Mouse (Mus musculus): ENCODE measurements at regions not wholly inside any gene's neighbourhood (a gene's known extent, or its start where the extent isn't known, plus 50 kb on each side); places are given as distances from the start of the nearest gene placed in this dataset.

DNA sequence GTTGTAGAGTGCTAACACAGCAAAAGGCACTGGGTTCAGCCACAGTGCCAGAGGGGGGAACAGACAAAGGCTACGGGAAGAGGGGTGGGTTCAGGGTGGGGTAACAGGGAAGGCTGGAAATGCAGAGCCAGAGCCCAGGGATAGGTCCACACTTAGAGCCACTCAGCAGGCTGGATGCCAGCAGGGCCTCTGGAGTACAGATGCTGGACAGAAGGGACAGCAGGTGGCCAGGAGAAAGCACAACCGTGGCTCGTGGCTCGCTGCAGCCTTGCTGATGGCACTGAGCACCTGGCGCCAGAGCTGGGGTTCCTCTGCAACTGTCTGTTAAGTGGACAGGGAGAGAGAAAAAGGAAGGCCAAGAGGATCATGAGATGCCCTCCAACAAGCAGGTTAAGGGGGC lies 174.2 kb downstream of the Mroh4 start:
- no peak overlapping the region for H3K27ac ChIP-seq (ENCODE audit: low read depth)
- H3K4me1 ChIP-seq (replicated peaks; ENCODE audit: control insufficient read depth, insufficient read depth, low read length): no peaks in the 10 kb centered on the region
- ATAC-seq (replicated peaks; ENCODE audit: low FRiP score, low TSS enrichment, low read depth) (no peak), DNase-seq (ENCODE audit: low spot score) (no peak)
- WGBS: 85% methylated on average over 5 of the region's 5 CpGs
- no peak overlapping the region for H3K4me3 ChIP-seq (ENCODE audit: low read depth, low read length)
- H3K4me2 ChIP-seq (ENCODE audit: low read length): no peak overlapping the region
- no peaks in the 10 kb centered on the region for H3K9me3 ChIP-seq (ENCODE audit: control insufficient read depth, low read length)
- H3K36me3 ChIP-seq (ENCODE audit: control insufficient read depth, insufficient read depth, low read length): no peaks in the 10 kb centered on the region
- no peak overlapping the region for H3K9ac ChIP-seq (ENCODE audit: low read length)
- H3K27me3 ChIP-seq (replicated peaks; ENCODE audit: control insufficient read depth, insufficient read depth, low read length): no peaks in the 10 kb centered on the region

DNA sequence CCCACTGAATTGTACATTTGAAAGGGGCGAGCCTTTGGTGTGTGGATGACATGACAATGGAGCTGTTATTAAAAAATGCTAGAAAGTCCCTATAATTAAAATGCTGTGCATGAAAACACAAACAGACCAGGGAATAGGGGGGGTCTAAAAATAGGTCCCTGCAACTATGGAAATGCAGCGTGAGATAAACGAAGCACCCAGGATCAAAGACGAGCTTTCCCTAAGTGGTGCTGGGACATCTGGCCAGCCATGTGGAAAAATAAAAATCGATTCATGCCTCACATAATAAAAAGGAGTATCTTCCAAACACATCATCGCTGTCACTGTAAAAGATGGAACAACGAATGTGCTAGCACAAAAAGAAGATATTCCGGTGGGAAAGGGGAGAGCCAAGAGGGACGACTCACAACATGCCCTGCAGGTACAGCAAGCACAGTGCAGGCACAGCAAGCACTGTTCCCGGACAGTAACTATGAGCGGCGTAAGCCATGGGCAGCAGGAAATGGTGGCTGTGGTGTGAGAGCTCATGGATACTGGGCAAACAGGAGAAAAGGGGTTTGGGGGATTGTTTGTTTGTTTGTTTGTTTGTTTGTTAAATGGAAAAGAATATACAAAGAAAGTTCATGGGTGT lies 176.7 kb downstream of the Mroh4 start:
- no peaks in the 10 kb centered on the region for H3K27me3 ChIP-seq (replicated peaks; ENCODE audit: control insufficient read depth, insufficient read depth, low read length)
- H3K4me3 ChIP-seq (ENCODE audit: low read depth, low read length): no peak overlapping the region
- no peak for DNase-seq (ENCODE audit: low spot score)
- H3K9me3 ChIP-seq (ENCODE audit: control insufficient read depth, low read length): no peaks in the 10 kb centered on the region
- no peak overlapping the region for H3K4me2 ChIP-seq (ENCODE audit: low read length)
- no peaks in the 10 kb centered on the region for H3K36me3 ChIP-seq (ENCODE audit: control insufficient read depth, insufficient read depth, low read length)
- H3K9ac ChIP-seq (ENCODE audit: low read length): no peak overlapping the region
- peaks cover 9% of the 10 kb centered on the region; the same call in 1 of the 2 replicates for H3K4me1 ChIP-seq (replicated peaks; ENCODE audit: control insufficient read depth, insufficient read depth, low read length)
- H3K27ac ChIP-seq (ENCODE audit: low read depth): no peak overlapping the region
- no peak for ATAC-seq (replicated peaks; ENCODE audit: low FRiP score, low TSS enrichment, low read depth)
- WGBS: 85% methylated on average over 12 of the region's 12 CpGs

- Histone ChIP-seq H3K36me3 (ENCODE audit: control insufficient read depth, insufficient read depth, low read length) (no peaks in the 10 kb centered on the region), H3K27ac (ENCODE audit: low read depth) (no peak overlapping the region), H3K9ac (ENCODE audit: low read length) (no peak overlapping the region), H3K4me1 (replicated peaks; ENCODE audit: control insufficient read depth, insufficient read depth, low read length) (peaks cover 9% of the 10 kb centered on the region; the same call in 1 of the 2 replicates), H3K4me2 (ENCODE audit: low read length) (no peak overlapping the region), H3K9me3 (ENCODE audit: control insufficient read depth, low read length) (no peaks in the 10 kb centered on the region), H3K27me3 (replicated peaks; ENCODE audit: control insufficient read depth, insufficient read depth, low read length) (no peaks in the 10 kb centered on the region), H3K4me3 (ENCODE audit: low read depth, low read length) (no peak overlapping the region)
- ATAC-seq (replicated peaks; ENCODE audit: low FRiP score, low TSS enrichment, low read depth): no peak
- DNase-seq (ENCODE audit: low spot score): no peak
- 83% methylated on average over 9 of the region's 9 CpGs for WGBS
These were observed 177.2 kb downstream of the Mroh4 start for GRCm38 (mm10) chr15:74458940-74459339.

DNA sequence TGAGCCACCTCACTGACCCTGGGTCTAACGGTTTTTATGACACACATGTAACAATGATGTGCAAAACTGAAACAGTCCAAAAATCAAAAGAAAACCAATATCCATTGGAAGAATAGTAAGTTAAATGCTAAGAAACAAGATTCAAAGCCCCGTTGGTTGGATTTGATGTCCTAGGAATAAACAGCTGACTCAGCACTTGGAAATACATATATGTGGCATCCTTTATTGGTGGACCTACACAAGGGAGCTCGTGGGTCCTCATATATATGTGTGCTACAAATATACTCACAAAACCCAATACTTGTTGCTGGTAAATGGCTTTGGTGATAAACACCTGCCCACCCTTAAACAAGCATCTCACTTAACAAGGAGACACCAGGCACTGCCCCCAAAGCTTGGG lies 178.2 kb downstream of the Mroh4 start:
- Histone ChIP-seq H3K36me3 (ENCODE audit: control insufficient read depth, insufficient read depth, low read length) (no peaks in the 10 kb centered on the region), H3K9ac (ENCODE audit: low read length) (no peak overlapping the region), H3K27ac (ENCODE audit: low read depth) (no peak overlapping the region), H3K27me3 (replicated peaks; ENCODE audit: control insufficient read depth, insufficient read depth, low read length) (no peaks in the 10 kb centered on the region), H3K4me2 (ENCODE audit: low read length) (no peak overlapping the region), H3K4me3 (ENCODE audit: low read depth, low read length) (no peak overlapping the region), H3K9me3 (ENCODE audit: control insufficient read depth, low read length) (no peaks in the 10 kb centered on the region), H3K4me1 (replicated peaks; ENCODE audit: control insufficient read depth, insufficient read depth, low read length) (peaks cover 9% of the 10 kb centered on the region; the same call in 1 of the 2 replicates)
- ATAC-seq (replicated peaks; ENCODE audit: low FRiP score, low TSS enrichment, low read depth) (no peak), DNase-seq (ENCODE audit: low spot score) (no peak)
- 83% methylated on average over 3 of the region's 3 CpGs for WGBS

DNA sequence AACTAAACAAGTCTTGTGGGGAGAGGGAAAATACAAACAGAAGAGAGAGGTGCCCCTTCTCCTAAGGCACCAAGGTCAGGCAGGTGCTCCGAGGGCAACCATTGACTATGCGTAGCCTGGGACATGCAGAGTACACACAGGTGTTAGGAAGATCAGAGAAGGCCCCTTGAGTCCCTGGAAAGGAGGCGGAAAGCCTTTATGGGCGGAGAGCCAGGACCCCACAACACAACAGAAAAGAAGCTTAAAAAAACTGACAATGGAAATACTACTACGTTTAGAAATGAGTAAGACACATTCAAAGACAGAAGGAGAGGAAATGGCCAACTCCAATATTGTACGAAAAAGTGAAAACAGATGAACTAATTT lies 179.5 kb downstream of the Mroh4 start:
- DNase-seq (ENCODE audit: low spot score): no peak
- no peak for ATAC-seq (replicated peaks; ENCODE audit: low FRiP score, low TSS enrichment, low read depth)
- H3K9ac ChIP-seq (ENCODE audit: low read length): no peak overlapping the region
- WGBS: 86% methylated on average over 6 of the region's 6 CpGs
- H3K27ac ChIP-seq (ENCODE audit: low read depth): no peak overlapping the region
- H3K4me3 ChIP-seq (ENCODE audit: low read depth, low read length): no peak overlapping the region
- no peaks in the 10 kb centered on the region for H3K27me3 ChIP-seq (replicated peaks; ENCODE audit: control insufficient read depth, insufficient read depth, low read length)
- peaks cover 9% of the 10 kb centered on the region; the same call in 1 of the 2 replicates for H3K4me1 ChIP-seq (replicated peaks; ENCODE audit: control insufficient read depth, insufficient read depth, low read length)
- H3K36me3 ChIP-seq (ENCODE audit: control insufficient read depth, insufficient read depth, low read length): no peaks in the 10 kb centered on the region
- no peak overlapping the region for H3K4me2 ChIP-seq (ENCODE audit: low read length)
- no peaks in the 10 kb centered on the region for H3K9me3 ChIP-seq (ENCODE audit: control insufficient read depth, low read length)

DNA sequence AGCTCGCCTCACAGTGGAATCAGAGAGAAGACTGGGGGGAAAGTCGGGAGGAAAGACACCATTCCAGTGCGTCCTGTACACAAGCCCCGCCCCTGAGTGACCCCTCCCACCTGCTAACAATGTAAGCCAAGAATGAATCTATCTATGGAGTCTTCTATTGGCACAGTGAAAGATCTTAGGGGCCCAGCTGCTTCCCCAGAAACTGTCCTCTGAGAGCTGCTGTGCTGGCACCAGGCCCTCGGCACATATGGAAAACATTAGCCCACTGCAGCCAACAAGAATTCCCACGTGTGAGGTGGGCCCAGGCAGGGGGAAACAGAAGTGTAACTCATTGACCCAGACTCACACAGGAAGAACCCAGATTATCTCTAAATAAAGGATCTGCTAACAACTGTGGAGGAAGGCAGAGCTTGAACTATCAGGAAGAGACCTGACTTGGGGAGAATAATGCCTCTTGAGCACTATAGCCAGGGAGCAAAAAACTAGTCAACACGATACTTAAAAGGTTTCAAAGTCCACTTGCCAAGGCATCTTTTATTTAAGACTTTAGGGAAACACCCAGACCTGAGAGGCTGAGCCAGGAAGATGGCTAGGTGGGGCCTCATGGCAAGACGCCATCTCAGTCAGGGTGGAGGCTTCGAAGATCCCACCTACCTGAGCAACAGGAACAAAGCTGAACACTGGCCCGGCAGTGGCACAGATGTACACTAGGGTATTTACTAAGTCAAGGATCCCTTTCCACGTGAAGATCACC lies 180.1 kb downstream of the Mroh4 start:
- ATAC-seq (replicated peaks; ENCODE audit: low FRiP score, low TSS enrichment, low read depth): no peak
- no peak overlapping the region for H3K4me3 ChIP-seq (ENCODE audit: low read depth, low read length)
- WGBS: 56% methylated on average over 11 of the region's 11 CpGs
- no peak overlapping the region for H3K4me2 ChIP-seq (ENCODE audit: low read length)
- peaks cover 9% of the 10 kb centered on the region; the same call in 1 of the 2 replicates for H3K4me1 ChIP-seq (replicated peaks; ENCODE audit: control insufficient read depth, insufficient read depth, low read length)
- H3K27me3 ChIP-seq (replicated peaks; ENCODE audit: control insufficient read depth, insufficient read depth, low read length): no peaks in the 10 kb centered on the region
- H3K36me3 ChIP-seq (ENCODE audit: control insufficient read depth, insufficient read depth, low read length): no peaks in the 10 kb centered on the region
- no peak for DNase-seq (ENCODE audit: low spot score)
- no peak overlapping the region for H3K9ac ChIP-seq (ENCODE audit: low read length)
- H3K9me3 ChIP-seq (ENCODE audit: control insufficient read depth, low read length): no peaks in the 10 kb centered on the region
- no peak overlapping the region for H3K27ac ChIP-seq (ENCODE audit: low read depth)

DNA sequence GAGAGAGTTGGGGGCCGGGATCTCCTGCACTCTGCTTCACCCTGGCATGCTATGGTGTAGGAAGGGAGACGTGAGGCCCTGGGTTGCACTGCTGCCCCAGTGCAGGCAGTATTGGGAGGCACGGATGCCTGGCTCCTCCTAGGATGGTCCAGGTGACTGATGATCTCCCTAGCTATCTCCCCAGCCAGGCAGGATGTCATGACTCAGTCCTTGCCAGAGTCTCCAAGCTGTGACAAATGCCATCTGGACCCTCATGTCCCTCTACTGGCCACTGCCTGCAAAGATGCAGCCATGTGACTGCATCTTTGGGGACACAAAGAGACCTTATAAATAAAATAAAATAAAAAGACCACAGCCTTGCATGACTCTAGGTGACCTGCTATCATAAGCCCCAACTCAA lies 181.6 kb downstream of the Mroh4 start:
- no peak for ATAC-seq (replicated peaks; ENCODE audit: low FRiP score, low TSS enrichment, low read depth)
- peaks cover 9% of the 10 kb centered on the region for H3K4me1 ChIP-seq (replicated peaks; ENCODE audit: control insufficient read depth, insufficient read depth, low read length)
- no peak for DNase-seq (ENCODE audit: low spot score)
- no peak overlapping the region for H3K4me3 ChIP-seq (ENCODE audit: low read depth, low read length)
- H3K27me3 ChIP-seq (replicated peaks; ENCODE audit: control insufficient read depth, insufficient read depth, low read length): no peaks in the 10 kb centered on the region
- no peak overlapping the region for H3K4me2 ChIP-seq (ENCODE audit: low read length)
- no peaks in the 10 kb centered on the region for H3K36me3 ChIP-seq (ENCODE audit: control insufficient read depth, insufficient read depth, low read length)
- no peak overlapping the region for H3K9ac ChIP-seq (ENCODE audit: low read length)
- WGBS: 50% methylated on average over 3 of the region's 3 CpGs
- H3K9me3 ChIP-seq (ENCODE audit: control insufficient read depth, low read length): no peaks in the 10 kb centered on the region
- no peak overlapping the region for H3K27ac ChIP-seq (ENCODE audit: low read depth)

DNA sequence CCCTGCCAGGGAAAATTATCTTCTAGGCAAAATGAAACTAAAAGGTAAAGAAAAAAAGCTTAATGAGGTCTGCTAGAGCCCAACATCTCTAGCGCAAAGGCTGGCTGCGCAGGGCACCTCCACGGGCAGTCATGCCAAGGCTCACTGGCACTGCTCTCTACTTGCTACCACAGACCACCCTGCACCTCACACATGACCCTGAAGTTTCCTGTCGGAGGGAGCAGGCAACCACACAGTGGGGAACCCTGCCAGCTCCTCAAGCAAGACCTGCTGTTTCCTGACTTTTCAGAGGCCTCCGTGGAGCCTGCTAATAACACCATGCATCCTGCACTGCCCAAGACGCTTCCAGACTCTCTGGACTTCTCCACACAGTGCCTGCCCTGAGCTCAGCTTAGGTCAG lies 182.3 kb downstream of the Mroh4 start:
- DNase-seq (ENCODE audit: low spot score) (no peak), ATAC-seq (replicated peaks; ENCODE audit: low FRiP score, low TSS enrichment, low read depth) (no peak)
- Histone ChIP-seq H3K36me3 (ENCODE audit: control insufficient read depth, insufficient read depth, low read length) (no peaks in the 10 kb centered on the region), H3K27ac (ENCODE audit: low read depth) (no peak overlapping the region), H3K4me2 (ENCODE audit: low read length) (no peak overlapping the region), H3K9ac (ENCODE audit: low read length) (no peak overlapping the region), H3K4me1 (replicated peaks; ENCODE audit: control insufficient read depth, insufficient read depth, low read length) (peaks cover 9% of the 10 kb centered on the region), H3K4me3 (ENCODE audit: low read depth, low read length) (no peak overlapping the region), H3K27me3 (replicated peaks; ENCODE audit: control insufficient read depth, insufficient read depth, low read length) (no peaks in the 10 kb centered on the region), H3K9me3 (ENCODE audit: control insufficient read depth, low read length) (no peaks in the 10 kb centered on the region)
- 81% methylated on average over 6 of the region's 6 CpGs for WGBS

DNA sequence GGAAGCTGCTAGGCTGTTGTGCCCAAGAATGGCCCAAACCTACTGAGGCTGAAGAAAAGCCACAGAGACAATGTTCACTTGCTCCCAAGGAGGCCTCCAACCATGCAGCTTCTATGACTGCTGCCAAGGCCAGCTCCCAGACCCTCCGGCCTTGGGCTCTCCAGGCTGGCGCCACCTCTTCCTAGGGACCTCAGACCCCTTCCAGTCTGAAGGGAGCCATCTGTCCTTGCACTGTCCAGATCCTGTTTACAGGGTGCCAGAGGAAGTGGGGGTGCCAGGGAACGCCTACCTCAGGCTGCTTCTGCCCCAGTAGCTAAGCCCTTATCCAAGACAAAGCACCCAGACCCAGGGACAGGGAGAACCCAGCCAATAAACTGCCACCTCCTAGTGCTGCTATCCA lies 183.7 kb downstream of the Mroh4 start:
- Histone ChIP-seq H3K27me3 (replicated peaks; ENCODE audit: control insufficient read depth, insufficient read depth, low read length) (no peaks in the 10 kb centered on the region), H3K27ac (ENCODE audit: low read depth) (no peak overlapping the region), H3K4me3 (ENCODE audit: low read depth, low read length) (no peak overlapping the region), H3K9me3 (ENCODE audit: control insufficient read depth, low read length) (no peaks in the 10 kb centered on the region), H3K4me2 (ENCODE audit: low read length) (no peak overlapping the region), H3K9ac (ENCODE audit: low read length) (no peak overlapping the region), H3K4me1 (replicated peaks; ENCODE audit: control insufficient read depth, insufficient read depth, low read length) (peaks cover 9% of the 10 kb centered on the region), H3K36me3 (ENCODE audit: control insufficient read depth, insufficient read depth, low read length) (no peaks in the 10 kb centered on the region)
- ATAC-seq (replicated peaks; ENCODE audit: low FRiP score, low TSS enrichment, low read depth): no peak
- 79% methylated on average over 3 of the region's 3 CpGs for WGBS
- no peak for DNase-seq (ENCODE audit: low spot score)

Data from intestine, embryonic 14.5 days (tissue).